Mouse (Mus musculus) olfactory bulb, adult 2 months (tissue): Measurements from ENCODE around the gene Cdc42.

ENCODE experiments used
- CTCF ChIP-seq: fragments of 200-500 bp; IDR thresholded peaks from 2 replicates; pipeline ENCODE4 v1.5.1; 2012; ENCODE audit warnings: low read depth, mild to moderate bottlenecking, low read length, moderate library complexity; ENCODE audit not compliant: insufficient read depth
- POLR2A ChIP-seq: fragments of 200-500 bp; IDR thresholded peaks from 2 replicates; pipeline ENCODE4 v1.6.1; 2012; ENCODE audit warnings: mild to moderate bottlenecking, low read depth, low read length, moderate library complexity; ENCODE audit not compliant: insufficient read depth

DNA sequence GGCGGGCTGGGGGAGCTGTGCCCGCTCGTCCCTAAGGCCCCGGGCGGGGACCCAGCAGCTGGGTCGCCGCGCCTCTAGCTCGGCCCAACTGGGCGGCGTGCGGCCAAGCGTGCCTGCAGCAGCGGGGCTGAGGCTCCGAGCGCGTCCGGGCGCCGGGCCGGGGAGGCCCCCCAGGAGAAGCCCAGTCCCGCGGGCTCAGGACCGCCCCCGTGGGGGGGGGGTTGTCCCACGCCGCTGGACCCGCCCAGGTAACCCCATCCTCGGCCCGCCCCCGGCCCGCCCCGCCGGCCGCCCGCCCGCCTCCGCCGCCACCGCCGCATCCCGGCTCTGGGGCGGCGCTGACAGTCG, 80.4 kb downstream of the Cdc42 start, which contains the start of gene Wnt4:
- TF ChIP-seq CTCF (no peak), POLR2A (no peak)
